Mouse (Mus musculus) liver, embryonic 13.5 days (tissue): ENCODE data around the gene Zfp874b. TPM values are rescaled to one million over a fixed set of nuclear protein-coding genes. Genes with fewer than 3 reads are reported as not detected.
A peak's percentile ranks its signal among the peaks of the same experiment; 100 is the strongest.
"Not testable (repeated sequence)": the region's sequence is repeated elsewhere in the genome, so short reads cannot be mapped to it uniquely, and the experiment has no call there.

Source experiments
- ATAC-seq: fragments of 200-750 bp; cut with Nextera tagmentation; 2 replicates; pipeline ENCODE4 v1.8.0; 2017; ENCODE audit warnings: low read depth, mild to moderate bottlenecking, moderate number of reproducible peaks, moderate library complexity
- DNase-seq: peaks from one replicate; pipeline ENCODE4 v3.0.0; 2022
- H3K27ac ChIP-seq: fragments of 300-500 bp; sonication (generic); 2 replicates; pipeline ENCODE4 v1.5.1; 2015; ENCODE audit warnings: moderate library complexity, mild to moderate bottlenecking, inconsistent platforms
- H3K27me3 ChIP-seq: fragments of 300-500 bp; sonication (generic); 2 replicates; pipeline ENCODE4 v1.6.1; 2015; ENCODE audit warnings: mild to moderate bottlenecking, inconsistent platforms
- H3K36me3 ChIP-seq: fragments of 300-500 bp; sonication (generic); 2 replicates; pipeline ENCODE4 v1.6.1; 2015; ENCODE audit warnings: mild to moderate bottlenecking, inconsistent platforms
- H3K4me1 ChIP-seq: fragments of 300-500 bp; sonication (generic); replicated peaks from 2 replicates; pipeline ENCODE4 v1.6.1; 2015; ENCODE audit warnings: inconsistent platforms
- H3K4me2 ChIP-seq: fragments of 300-500 bp; sonication (generic); 2 replicates; pipeline ENCODE4 v1.6.1; 2015; ENCODE audit warnings: inconsistent platforms, mild to moderate bottlenecking, moderate library complexity
- H3K4me3 ChIP-seq: fragments of 300-500 bp; sonication (generic); replicated peaks from 2 replicates; pipeline ENCODE4 v1.5.1; 2015; ENCODE audit warnings: mild to moderate bottlenecking, inconsistent platforms
- H3K9ac ChIP-seq: fragments of 300-500 bp; sonication (generic); 2 replicates; pipeline ENCODE4 v1.6.1; 2015; ENCODE audit warnings: mild to moderate bottlenecking, inconsistent platforms
- H3K9me3 ChIP-seq: fragments of 300-500 bp; sonication (generic); replicated peaks from 2 replicates; pipeline ENCODE4 v1.6.1; 2016; ENCODE audit warnings: inconsistent platforms
- WGBS: fragments of 180-500 bp; shearing (Covaris S2); methylation state at CpG from one replicate; pipeline ENCODE4 v1.1.7; 2015; ENCODE audit not compliant: insufficient replicate concordance; 5-methylcytosine and 5-hydroxymethylcytosine counted together
- polyA plus RNA-seq: library from polyadenylated mRNA; unstranded; fragments of >200 nt; fragmentation: Nextera tagmentation; extraction: Ambion mirVana; gene quantifications from 2 replicates; pipeline ENCODE4 v1.2.1, GENCODE M21; 2015

Zfp874b gene
- polyA plus RNA-seq, 1 experiment from 2014 or later, result 3.8 TPM

GRCm38 (mm10) chr13:67452021-67452309 lies 32.1 kb downstream of the Zfp874b start:
- Histone ChIP-seq H3K27me3 (no peaks in the 10 kb centered on the region), H3K36me3 (peaks cover 4% of the 10 kb centered on the region; the same call in 1 of the 2 replicates), H3K4me2 (peak overlapping the region; percentile 81), H3K9me3 (no peaks in the 10 kb centered on the region), H3K4me1 (peaks cover 14% of the 10 kb centered on the region), H3K27ac (no peak overlapping the region; the same call in 1 of the 2 replicates), H3K9ac (peak overlapping the region; percentile 76), H3K4me3 (peak overlapping the region; percentile 72)
- 17% methylated on average over 3 of the region's 3 CpGs for WGBS
- ATAC-seq (no peak), DNase-seq (no peak)

- no peaks in the 10 kb centered on the region for H3K27me3 ChIP-seq
- peak within 1 kb of the TSS; percentile 81 for H3K4me2 ChIP-seq
- 1% methylated on average over 20 of the region's 20 CpGs for WGBS
- ATAC-seq (peak; percentile 97), DNase-seq (peak; percentile 75)
- peak within 1 kb of the TSS; percentile 76 for H3K9ac ChIP-seq
- H3K36me3 ChIP-seq, result peaks cover 10% of the 10 kb centered on the region
- peak within 1 kb of the TSS; percentile 72 for H3K4me3 ChIP-seq
- no peaks in the 10 kb centered on the region for H3K9me3 ChIP-seq
- peak within 1 kb of the TSS; percentile 70 for H3K27ac ChIP-seq
- H3K4me1 ChIP-seq, result peaks cover 14% of the 10 kb centered on the region
Observed at GRCm38 (mm10) chr13:67451172-67452020, 32.7 kb downstream of the Zfp874b start, which contains the start of gene Zfp874a. Gene Zfp874a (minus strand): TSS chr13:67451624.

GRCm38 (mm10) chr13:67437095-67437494 lies 47.0 kb downstream of the Zfp874b start:
- H3K4me3 ChIP-seq, H3K4me1 ChIP-seq, H3K27ac ChIP-seq, H3K9me3 ChIP-seq, ATAC-seq, H3K9ac ChIP-seq, H3K27me3 ChIP-seq, H3K36me3 ChIP-seq, DNase-seq, H3K4me2 ChIP-seq: not testable (repeated sequence)
- 74% methylated on average over 1 of the region's 3 CpGs for WGBS

GRCm38 (mm10) chr13:67428116-67428515 lies 55.9 kb downstream of the Zfp874b start:
- WGBS, result 65% methylated on average over 3 of the region's 3 CpGs
- no peaks in the 10 kb centered on the region for H3K9me3 ChIP-seq
- no peak overlapping the region for H3K9ac ChIP-seq
- no peaks in the 10 kb centered on the region for H3K36me3 ChIP-seq
- ATAC-seq (no peak), DNase-seq (no peak)
- no peak overlapping the region for H3K27ac ChIP-seq
- no peaks in the 10 kb centered on the region for H3K4me1 ChIP-seq
- no peaks in the 10 kb centered on the region for H3K27me3 ChIP-seq
- no peak overlapping the region for H3K4me3 ChIP-seq
- no peak overlapping the region for H3K4me2 ChIP-seq

- DNase-seq, result not testable (repeated sequence)
Observed at GRCm38 (mm10) chr13:67425699-67426098, 58.4 kb downstream of the Zfp874b start.

GRCm38 (mm10) chr13:67422532-67422931 lies 61.5 kb downstream of the Zfp874b start:
- H3K9me3 ChIP-seq, result not testable (repeated sequence)

More at GRCm38 (mm10) chr13:67425699-67426098, 58.4 kb downstream of the Zfp874b start:
- not testable (repeated sequence) for ATAC-seq, H3K36me3 ChIP-seq, H3K9ac ChIP-seq, H3K4me1 ChIP-seq, H3K9me3 ChIP-seq, H3K4me2 ChIP-seq, H3K27me3 ChIP-seq, H3K4me3 ChIP-seq, H3K27ac ChIP-seq

More at GRCm38 (mm10) chr13:67422532-67422931, 61.5 kb downstream of the Zfp874b start:
- H3K9ac ChIP-seq, H3K4me1 ChIP-seq, DNase-seq, H3K27me3 ChIP-seq, H3K4me3 ChIP-seq, ATAC-seq, H3K4me2 ChIP-seq, H3K36me3 ChIP-seq, H3K27ac ChIP-seq: not testable (repeated sequence)
- 71% methylated on average over 2 of the region's 2 CpGs for WGBS

Other genes starting within 250 kb of the Zfp874b start
- 0.41 and 0.46 TPM in 2 replicates for gene Zfp458, start 205.8 kb downstream of the Zfp874b start, polyA plus RNA-seq
- gene Zfp457, start 177.8 kb downstream of the Zfp874b start, polyA plus RNA-seq, result 0.10 and 0.14 TPM in 2 replicates
- 0.86 and 1.2 TPM in 2 replicates for gene Zfp595, start 151.7 kb downstream of the Zfp874b start, polyA plus RNA-seq
- 0.30 and 0.63 TPM in 2 replicates for gene Gm28044, start 123.7 kb downstream of the Zfp874b start, polyA plus RNA-seq
- 0.61 and 0.79 TPM in 2 replicates for gene Zfp953, start 123.7 kb downstream of the Zfp874b start, polyA plus RNA-seq
- gene Gm28041, start 108.5 kb downstream of the Zfp874b start, polyA plus RNA-seq, result 0.27 TPM in 1 of 2 replicates, not detected in the other
- 0.48 and 0.61 TPM in 2 replicates for gene Zfp456, start 108.4 kb downstream of the Zfp874b start, polyA plus RNA-seq
- 1.7 and 1.9 TPM in 2 replicates for gene Zfp429, start 84.4 kb downstream of the Zfp874b start, polyA plus RNA-seq
- gene Zfp459, start 62.8 kb downstream of the Zfp874b start, polyA plus RNA-seq, result 0.13 and 0.18 TPM in 2 replicates
- 5.2 and 6.4 TPM in 2 replicates for gene Zfp874a, start 32.6 kb downstream of the Zfp874b start, polyA plus RNA-seq
- 3.1 and 3.3 TPM in 2 replicates for gene Zfp58, start 16.3 kb upstream of the Zfp874b start, polyA plus RNA-seq
- gene Gm26965, start 41.9 kb upstream of the Zfp874b start, polyA plus RNA-seq, result not detected in 2 replicates
- gene Zfp87, start 41.9 kb upstream of the Zfp874b start, polyA plus RNA-seq, result 8.4 and 9.1 TPM in 2 replicates
- gene Zfp748, start 69.6 kb upstream of the Zfp874b start, polyA plus RNA-seq, result 5.1 and 5.9 TPM in 2 replicates
- gene Zfp729b, start 125.4 kb upstream of the Zfp874b start, polyA plus RNA-seq, result 1.3 and 1.9 TPM in 2 replicates
- 0.13 TPM in 1 of 2 replicates, not detected in the other for gene Gm49345, start 153.5 kb upstream of the Zfp874b start, polyA plus RNA-seq
- 0.71 and 1.2 TPM in 2 replicates for gene Zfp729a, start 153.5 kb upstream of the Zfp874b start, polyA plus RNA-seq
- gene Zfp738, start 202.8 kb upstream of the Zfp874b start, polyA plus RNA-seq, result 2.4 and 3.1 TPM in 2 replicates
- 1.3 and 2.1 TPM in 2 replicates for gene Zfp65, start 244.9 kb upstream of the Zfp874b start, polyA plus RNA-seq